Mouse (Mus musculus) stomach, postnatal 0 days (tissue): Measurements from ENCODE around the gene Ccndbp1.

Experiments
- CTCF ChIP-seq: IDR thresholded peaks from 2 replicates; pipeline ENCODE4 v1.5.1; 2016; ENCODE audit warnings: antibody characterized with exemption, low read depth, mild to moderate bottlenecking, moderate library complexity
- EP300 ChIP-seq: optimal IDR thresholded peaks from 2 replicates; pipeline ENCODE3; 2016; ENCODE audit warnings: antibody characterized with exemption

- TF ChIP-seq CTCF (no peak), EP300 (no peak)
Measured at GRCm38 (mm10) chr2:121054060-121054459, 45.9 kb downstream of the Ccndbp1 start.
